Comparison of ENCODE assay signal across 7 mouse cellular contexts in genomic region chr1:135958483-135958882, GRCm38 (mm10). TPM values are rescaled to one million over a fixed set of nuclear protein-coding genes. Genes with fewer than 3 reads are reported as not detected.
DNase-seq lines count a peak whose midpoint lies in the region; ATAC-seq and TF ChIP-seq lines count a peak whose summit lies in the region.

No protein-coding gene starts in this region.

- H3K27ac ChIP-seq in intestine, embryonic 14.5 days (ENCODE audit: low read depth): no peak overlapping the region

- H3K9ac ChIP-seq in intestine, embryonic 14.5 days (ENCODE audit: low read length): no peak overlapping the region

- peaks cover 16% of the 10 kb centered on the region for H3K4me1 ChIP-seq in G1E (ENCODE audit: insufficient read depth, low read depth, low read length)
- no peaks in the 10 kb centered on the region for H3K4me1 ChIP-seq in intestine, embryonic 14.5 days (replicated peaks; ENCODE audit: control insufficient read depth, insufficient read depth, low read length)

- H3K9me3 ChIP-seq in G1E (replicated peaks): no peaks in the 10 kb centered on the region
- no peaks in the 10 kb centered on the region for H3K9me3 ChIP-seq in intestine, embryonic 14.5 days (ENCODE audit: control insufficient read depth, low read length)

- TF ChIP-seq CTCF in G1E (IDR thresholded peaks at IDR 0.05; ENCODE audit: low read depth, low read length): peak; percentile 90

- no peak overlapping the region for H3K4me3 ChIP-seq in G1E (ENCODE audit: low read depth, low read length)
- no peak overlapping the region for H3K4me3 ChIP-seq in intestine, embryonic 14.5 days (ENCODE audit: low read depth, low read length)

- ATAC-seq in G1E (ENCODE audit: extremely low read depth, insufficient number of reproducible peaks, low FRiP score, poor library complexity, severe bottlenecking): 0 out of 2 replicates have a peak, but pooled peaks have one; percentile 51
- ATAC-seq in intestine, embryonic 14.5 days (replicated peaks; ENCODE audit: low FRiP score, low TSS enrichment, low read depth): peak; percentile 49; the same call in 1 of the 2 replicates

- peaks cover 72% of the 10 kb centered on the region for H3K27me3 ChIP-seq in G1E (ENCODE audit: insufficient read depth, low read length)
- H3K27me3 ChIP-seq in intestine, embryonic 14.5 days (replicated peaks; ENCODE audit: control insufficient read depth, insufficient read depth, low read length): no peaks in the 10 kb centered on the region

- 49% methylated on average over 4 of the region's 4 CpGs for WGBS in intestine, embryonic 14.5 days

- peak; percentile 42 for DNase-seq in left cerebral cortex, adult 11 months (ENCODE audit: low spot score)
- DNase-seq in left cerebral cortex, adult 8-10 months (ENCODE audit: low spot score in 2 of 2): no peak
- peak; percentile 51 for DNase-seq in G1E (ENCODE audit: low spot score)
- peak; percentile 44 for DNase-seq in c-Kit-positive CD71-positive TER-119-negative erythroid progenitor cells, embryonic 14.5 days (ENCODE audit: low read depth)
- no peak for DNase-seq in intestine, embryonic 14.5 days (ENCODE audit: low spot score)
- peak; percentile 88 for DNase-seq in retina, embryonic 14.5 days (ENCODE audit: low spot score)
- DNase-seq in thymus, postnatal 4 days: no peak

- H3K36me3 ChIP-seq in G1E (replicated peaks): no peaks in the 10 kb centered on the region
- H3K36me3 ChIP-seq in intestine, embryonic 14.5 days (ENCODE audit: control insufficient read depth, insufficient read depth, low read length): no peaks in the 10 kb centered on the region

- H3K4me2 ChIP-seq in intestine, embryonic 14.5 days (ENCODE audit: low read length): no peak overlapping the region

RNA-seq across cellular contexts. Expression of gene Pkp1, which starts 39.5 kb away (rescaled TPM):
- under 1 TPM; 0.17 to 0.36 (median 0.20) TPM for total RNA-seq in left cerebral cortex, adult 8-10 months (2022)
- total RNA-seq in G1E (2014; fragmentation: Nextera tagmentation): not detected in 2 replicates
- under 0.01 and 0.05 TPM in 2 replicates for total RNA-seq in G1E (2017)
- polyA plus RNA-seq in G1E (2012): not detected in 2 replicates
- polyA plus RNA-seq in intestine, embryonic 14.5 days (2014; fragmentation: Nextera tagmentation; extraction: Ambion mirVana): 0.08 TPM in 1 of 2 replicates, not detected in the other

RNA-seq across cellular contexts. Expression of gene Igfn1, which starts 47.7 kb away (rescaled TPM):
- total RNA-seq in left cerebral cortex, adult 8-10 months (2022): 10 to 100 TPM; 14.0 to 17.5 (median 14.3) TPM
- total RNA-seq in G1E (2014; fragmentation: Nextera tagmentation): not detected in 2 replicates
- total RNA-seq in G1E (2017): 0.06 and 0.11 TPM in 2 replicates
- 0.02 TPM in 1 of 2 replicates, not detected in the other for polyA plus RNA-seq in G1E (2012)
- polyA plus RNA-seq in intestine, embryonic 14.5 days (2014; fragmentation: Nextera tagmentation; extraction: Ambion mirVana): not detected in 2 replicates

RNA-seq across cellular contexts. Expression of gene Tmem9, which starts 49.5 kb away (rescaled TPM):
- total RNA-seq in left cerebral cortex, adult 8-10 months (2022): 10 to 100 TPM; 56.1 to 74.4 (median 67.6) TPM
- 52.9 and 78.3 TPM in 2 replicates for total RNA-seq in G1E (2014; fragmentation: Nextera tagmentation)
- 63.5 and 71.3 TPM in 2 replicates for total RNA-seq in G1E (2017)
- 74.9 and 78.0 TPM in 2 replicates for polyA plus RNA-seq in G1E (2012)
- polyA plus RNA-seq in intestine, embryonic 14.5 days (2014; fragmentation: Nextera tagmentation; extraction: Ambion mirVana): 90.6 and 99.5 TPM in 2 replicates

Comparison
In these comparisons a context has a peak if more than half of its experiments do, and no peak if none do; other contexts are left out.
1. DNase-seq: peak in left cerebral cortex, adult 11 months (single experiment), G1E (single experiment), c-Kit-positive CD71-positive TER-119-negative erythroid progenitor cells, embryonic 14.5 days (single experiment) and retina, embryonic 14.5 days (single experiment); none in left cerebral cortex, adult 8-10 months (0 of 2), intestine, embryonic 14.5 days (single experiment) and thymus, postnatal 4 days (single experiment).
2. RNA of gene Igfn1, which starts 47.7 kb away (total RNA-seq): 14.0 to 17.5 TPM in left cerebral cortex, adult 8-10 months; 0.06 to 0.11 TPM in G1E; every median in the first group is over 10 times any median in the second.